Mouse (Mus musculus) heart, adult 10 weeks (tissue): Measurements from ENCODE around the gene Zfp324. TPM values are rescaled to one million over a fixed set of nuclear protein-coding genes. Genes with fewer than 3 reads are reported as not detected.

Source experiments
- polyA plus RNA-seq: library from polyadenylated mRNA; stranded (reverse); fragments of 350-450 nt; fragmentation: Illumina TruSeq; extraction: RNeasy Lipid Tissue Mini Kit (QIAGEN cat#74804); gene quantifications from one replicate; pipeline ENCODE4 v1.2.3, GENCODE M21; 2014; ENCODE audit warnings: low read depth, low replicate concordance

Gene Zfp324
- polyA plus RNA-seq, result 2.5 TPM

GRCm38 (mm10) chr7:12965678-12966091, at the start of gene Zfp324:
TSS of gene Zfp324 (plus strand) at chr7:12965838.

GRCm38 (mm10) chr7:12921705-12922465, 43.8 kb upstream of the Zfp324 start, which contains the start of gene Rps5:
TSS of gene Rps5 (plus strand) at chr7:12922290.

GRCm38 (mm10) chr7:12927191-12927680, 38.4 kb upstream of the Zfp324 start, which contains the start of gene Rnf225:
TSS of gene Rnf225 (plus strand) at chr7:12927416.

GRCm38 (mm10) chr7:12977682-12978389, 12.2 kb downstream of the Zfp324 start, which contains the start of gene Zfp446:
TSS of gene Zfp446 (plus strand) at chr7:12977848.

GRCm38 (mm10) chr7:12998053-12998452, 32.4 kb downstream of the Zfp324 start, which contains the start of gene Slc27a5:
TSS of gene Slc27a5 (minus strand) at chr7:12998192.

GRCm38 (mm10) chr7:12998851-12999250, 33.2 kb downstream of the Zfp324 start, which contains the start of gene Trim28:
TSS of gene Trim28 (plus strand) at chr7:12999114.

GRCm38 (mm10) chr7:13010005-13010908, 44.6 kb downstream of the Zfp324 start, which contains the start of gene Zbtb45:
TSS of gene Zbtb45 (minus strand) at chr7:13010034.

Other genes starting within 250 kb of the Zfp324 start
- not detected for gene Vmn2r56, start 230.8 kb upstream of the Zfp324 start, polyA plus RNA-seq
- gene Zscan18, start 162.2 kb upstream of the Zfp324 start, polyA plus RNA-seq, result 1.4 TPM
- 5.9 TPM for gene Zfp329, start 147.0 kb upstream of the Zfp324 start, polyA plus RNA-seq
- gene Zfp110, start 131.1 kb upstream of the Zfp324 start, polyA plus RNA-seq, result 21.8 TPM
- gene Zfp128, start 84.7 kb upstream of the Zfp324 start, polyA plus RNA-seq, result 3.1 TPM
- 5.1 TPM for gene Zscan22, start 68.0 kb upstream of the Zfp324 start, polyA plus RNA-seq
- gene Rps5, start 43.5 kb upstream of the Zfp324 start, polyA plus RNA-seq, result 661 TPM
- not detected for gene Rnf225, start 38.4 kb upstream of the Zfp324 start, polyA plus RNA-seq
- gene Zfp446, start 12.0 kb downstream of the Zfp324 start, polyA plus RNA-seq, result 5.0 TPM
- 0.63 TPM for gene Slc27a5, start 32.4 kb downstream of the Zfp324 start, polyA plus RNA-seq
- gene Trim28, start 33.3 kb downstream of the Zfp324 start, polyA plus RNA-seq, result 95.8 TPM
- gene Zbtb45, start 44.2 kb downstream of the Zfp324 start, polyA plus RNA-seq, result 4.7 TPM
- 178 TPM for gene Chmp2a, start 69.0 kb downstream of the Zfp324 start, polyA plus RNA-seq
- gene Ube2m, start 72.4 kb downstream of the Zfp324 start, polyA plus RNA-seq, result 200 TPM
- 0.29 TPM for gene Mzf1, start 88.9 kb downstream of the Zfp324 start, polyA plus RNA-seq
- gene Vmn1r85, start 129.3 kb downstream of the Zfp324 start, polyA plus RNA-seq, result not detected
- gene Vmn1r86, start 154.1 kb downstream of the Zfp324 start, polyA plus RNA-seq, result not detected
- not detected for gene Vmn1r87, start 174.3 kb downstream of the Zfp324 start, polyA plus RNA-seq
- gene Vmn1r88, start 193.7 kb downstream of the Zfp324 start, polyA plus RNA-seq, result not detected
- not detected for gene Vmn1r89, start 247.2 kb downstream of the Zfp324 start, polyA plus RNA-seq